Mouse (Mus musculus): ENCODE measurements at regions not wholly inside any gene's neighbourhood (a gene's known extent, or its start where the extent isn't known, plus 50 kb on each side); places are given as distances from the start of the nearest gene placed in this dataset.
A peak's percentile ranks its signal among the peaks of the same experiment; 100 is the strongest.

GRCm38 (mm10) chr11:31818032-31818431 lies 54.0 kb upstream of the Cpeb4 start:
- Histone ChIP-seq H3K9me3 (no peaks in the 10 kb centered on the region), H3K4me2 (replicated peaks) (no peak overlapping the region), H3K4me3 (replicated peaks) (no peak overlapping the region), H3K27me3 (replicated peaks) (no peaks in the 10 kb centered on the region), H3K36me3 (no peaks in the 10 kb centered on the region), H3K4me1 (replicated peaks) (0 out of 2 replicates have a peak, but pooled peaks cover 11% of the 10 kb centered on the region), H3K27ac (no peak overlapping the region), H3K9ac (no peak overlapping the region)
- no peak for ATAC-seq
- 76% methylated on average over 7 of the region's 7 CpGs for WGBS

- Histone ChIP-seq H3K9me3 (no peaks in the 10 kb centered on the region), H3K4me1 (replicated peaks) (0 out of 2 replicates have a peak, but pooled peaks cover 19% of the 10 kb centered on the region), H3K36me3 (no peaks in the 10 kb centered on the region), H3K4me3 (replicated peaks) (no peak overlapping the region), H3K27ac (no peak overlapping the region), H3K9ac (no peak overlapping the region), H3K4me2 (replicated peaks) (no peak overlapping the region), H3K27me3 (replicated peaks) (no peaks in the 10 kb centered on the region)
- 74% methylated on average over 4 of the region's 4 CpGs for WGBS
- no peak for ATAC-seq
Observed at GRCm38 (mm10) chr11:31819964-31820363, 52.0 kb upstream of the Cpeb4 start.

- Histone ChIP-seq H3K27ac (no peak overlapping the region), H3K4me2 (replicated peaks) (no peak overlapping the region), H3K9me3 (no peaks in the 10 kb centered on the region), H3K9ac (no peak overlapping the region), H3K4me1 (replicated peaks) (0 out of 2 replicates have a peak, but pooled peaks cover 19% of the 10 kb centered on the region), H3K4me3 (replicated peaks) (no peak overlapping the region), H3K36me3 (no peaks in the 10 kb centered on the region), H3K27me3 (replicated peaks) (no peaks in the 10 kb centered on the region)
- peak; percentile 35 for ATAC-seq
- WGBS: 44% methylated on average over 12 of the region's 12 CpGs
Observed at GRCm38 (mm10) chr11:31821479-31822411, 50.3 kb upstream of the Cpeb4 start.
